Mouse (Mus musculus): Measurements from ENCODE around the gene Dync1i1. TPM values are rescaled to one million over a fixed set of nuclear protein-coding genes. Genes with fewer than 3 reads are reported as not detected.

The Dync1i1 gene
- total and polyA plus RNA-seq, 2 experiments from 2014 or later = 132 to 134 TPM

- Histone ChIP-seq H3K36me3 (ENCODE audit: insufficient read depth) (no peaks in the 10 kb centered on the region), H3K4me2 (ENCODE audit: low read depth) (no peak overlapping the region), H3K9me3 (ENCODE audit: low read length) (no peaks in the 10 kb centered on the region), H3K9ac (no peak overlapping the region), H3K4me1 (ENCODE audit: insufficient read depth) (no peaks in the 10 kb centered on the region), H3K4me3 (ENCODE audit: low read depth, low read length) (no peak overlapping the region), H3K27me3 (ENCODE audit: insufficient read depth, low read length) (no peaks in the 10 kb centered on the region), H3K27ac (ENCODE audit: low read depth, low read length) (no peak overlapping the region)
- peak; percentile 62 for ATAC-seq
- DNase-seq = peak; percentile 13
- WGBS = 73% methylated on average over 2 of the region's 2 CpGs
- TF ChIP-seq CTCF (IDR thresholded peaks at IDR 0.05; ENCODE audit: low read depth) = 0 out of 2 replicates have a peak, but pooled peaks have one; percentile 32
Measured at GRCm38 (mm10) chr6:5795314-5795713, 69.9 kb downstream of the Dync1i1 start.

- TF ChIP-seq CTCF (IDR thresholded peaks at IDR 0.05; ENCODE audit: low read depth) = peak; percentile 76
- Histone ChIP-seq H3K4me3 (ENCODE audit: low read depth, low read length) (no peak overlapping the region), H3K9me3 (ENCODE audit: low read length) (no peaks in the 10 kb centered on the region), H3K36me3 (ENCODE audit: insufficient read depth) (no peaks in the 10 kb centered on the region), H3K27ac (ENCODE audit: low read depth, low read length) (no peak overlapping the region), H3K4me1 (ENCODE audit: insufficient read depth) (no peaks in the 10 kb centered on the region), H3K4me2 (ENCODE audit: low read depth) (no peak overlapping the region), H3K27me3 (ENCODE audit: insufficient read depth, low read length) (no peaks in the 10 kb centered on the region), H3K9ac (no peak overlapping the region)
- DNase-seq = peak; percentile 79
- 50% methylated on average over 6 of the region's 6 CpGs for WGBS
- ATAC-seq = peak; percentile 80
Measured at GRCm38 (mm10) chr6:5802124-5802839, 76.8 kb downstream of the Dync1i1 start.

DNA sequence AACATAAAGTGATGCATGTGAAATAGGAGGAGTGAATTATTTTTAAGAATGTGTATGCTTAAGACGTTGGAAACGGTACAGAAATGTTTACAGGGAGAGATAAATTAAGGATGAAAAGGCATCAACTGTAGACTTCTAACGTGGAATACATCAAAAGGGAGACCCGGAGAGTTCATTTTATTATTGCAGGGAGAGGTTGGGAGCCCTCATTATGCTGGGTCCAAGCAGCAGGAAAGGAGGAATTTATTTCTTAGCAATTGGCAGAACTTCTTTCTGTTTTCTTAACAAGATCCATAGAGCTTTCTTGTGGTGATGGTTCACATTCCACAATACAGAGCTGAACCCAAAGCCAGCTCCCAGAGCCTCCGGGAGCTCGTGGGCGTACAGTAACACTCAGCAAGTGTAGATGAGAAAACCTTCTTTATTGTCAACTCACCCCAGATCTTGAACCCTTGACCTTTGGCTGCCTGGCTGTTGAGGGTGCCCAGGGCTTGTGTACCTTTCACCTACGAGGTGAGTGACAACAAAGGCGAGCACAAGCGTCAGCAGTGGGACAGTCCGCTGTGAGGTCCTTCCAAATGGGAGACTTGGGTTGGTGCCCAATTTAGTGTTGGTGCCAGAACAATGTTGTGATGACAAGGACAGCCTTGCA, 77.5 kb downstream of the Dync1i1 start:
- ATAC-seq (peak; percentile 40; the same call in 1 of the 2 replicates), DNase-seq (peak; percentile 10)
- TF ChIP-seq CTCF (IDR thresholded peaks at IDR 0.05; ENCODE audit: low read depth) = no peak
- Histone ChIP-seq H3K4me2 (ENCODE audit: low read depth) (no peak overlapping the region), H3K27ac (ENCODE audit: low read depth, low read length) (no peak overlapping the region), H3K9ac (no peak overlapping the region), H3K36me3 (ENCODE audit: insufficient read depth) (no peaks in the 10 kb centered on the region), H3K27me3 (ENCODE audit: insufficient read depth, low read length) (no peaks in the 10 kb centered on the region), H3K4me3 (ENCODE audit: low read depth, low read length) (no peak overlapping the region), H3K9me3 (ENCODE audit: low read length) (no peaks in the 10 kb centered on the region), H3K4me1 (ENCODE audit: insufficient read depth) (no peaks in the 10 kb centered on the region)
- 38% methylated on average over 11 of the region's 11 CpGs for WGBS

GRCm38 (mm10) chr6:5808008-5808421, 82.6 kb downstream of the Dync1i1 start:
- Histone ChIP-seq H3K9ac (no peak overlapping the region), H3K27me3 (ENCODE audit: insufficient read depth, low read length) (no peaks in the 10 kb centered on the region), H3K27ac (ENCODE audit: low read depth, low read length) (no peak overlapping the region), H3K36me3 (ENCODE audit: insufficient read depth) (no peaks in the 10 kb centered on the region), H3K4me3 (ENCODE audit: low read depth, low read length) (no peak overlapping the region), H3K4me2 (ENCODE audit: low read depth) (no peak overlapping the region), H3K9me3 (ENCODE audit: low read length) (no peaks in the 10 kb centered on the region), H3K4me1 (ENCODE audit: insufficient read depth) (no peaks in the 10 kb centered on the region)
- DNase-seq (no peak), ATAC-seq (no peak)
- 68% methylated on average over 3 of the region's 3 CpGs for WGBS
- TF ChIP-seq CTCF (IDR thresholded peaks at IDR 0.05; ENCODE audit: low read depth) = no peak

DNA sequence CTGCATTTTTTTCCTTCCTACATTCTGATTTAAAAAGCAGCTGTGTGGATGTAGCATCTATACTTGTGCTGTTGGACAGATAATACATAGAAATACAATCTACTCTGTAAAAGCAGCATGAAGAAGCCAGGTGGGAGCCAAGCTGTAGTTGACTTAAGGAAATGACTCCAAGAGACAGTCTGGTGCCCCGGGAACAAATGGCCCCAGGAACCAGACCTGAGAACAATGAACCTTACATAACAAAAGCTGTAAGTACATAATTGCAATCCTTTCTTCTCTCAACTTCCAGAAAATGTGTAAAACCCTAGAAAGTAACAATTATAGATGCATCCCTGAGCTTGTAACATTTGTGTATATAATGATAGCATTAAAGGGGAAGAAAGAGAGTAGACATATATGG, 86.6 kb downstream of the Dync1i1 start:
- 38% methylated on average over 1 of the region's 1 CpGs for WGBS
- no peak for TF ChIP-seq CTCF (IDR thresholded peaks at IDR 0.05; ENCODE audit: low read depth)
- no peaks in the 10 kb centered on the region for H3K27me3 ChIP-seq (ENCODE audit: insufficient read depth, low read length)
- no peak overlapping the region for H3K4me3 ChIP-seq (ENCODE audit: low read depth, low read length)
- no peaks in the 10 kb centered on the region for H3K4me1 ChIP-seq (ENCODE audit: insufficient read depth)
- ATAC-seq = no peak
- no peak overlapping the region for H3K9ac ChIP-seq
- no peak overlapping the region for H3K4me2 ChIP-seq (ENCODE audit: low read depth)
- H3K9me3 ChIP-seq (ENCODE audit: low read length) = no peaks in the 10 kb centered on the region
- no peak for DNase-seq
- H3K36me3 ChIP-seq (ENCODE audit: insufficient read depth) = no peaks in the 10 kb centered on the region
- H3K27ac ChIP-seq (ENCODE audit: low read depth, low read length) = no peak overlapping the region

- ATAC-seq = no peak
- H3K4me2 ChIP-seq (ENCODE audit: low read depth) = no peak overlapping the region
- no peak overlapping the region for H3K27ac ChIP-seq (ENCODE audit: low read depth, low read length)
- H3K27me3 ChIP-seq (ENCODE audit: insufficient read depth, low read length) = no peaks in the 10 kb centered on the region
- no peaks in the 10 kb centered on the region for H3K36me3 ChIP-seq (ENCODE audit: insufficient read depth)
- TF ChIP-seq CTCF (IDR thresholded peaks at IDR 0.05; ENCODE audit: low read depth) = no peak
- no peak overlapping the region for H3K9ac ChIP-seq
- no peaks in the 10 kb centered on the region for H3K4me1 ChIP-seq (ENCODE audit: insufficient read depth)
- no peak overlapping the region for H3K4me3 ChIP-seq (ENCODE audit: low read depth, low read length)
- no peaks in the 10 kb centered on the region for H3K9me3 ChIP-seq (ENCODE audit: low read length)
- DNase-seq = no peak
- 89% methylated on average over 3 of the region's 3 CpGs for WGBS
Measured at GRCm38 (mm10) chr6:5819674-5820073, 94.2 kb downstream of the Dync1i1 start.

GRCm38 (mm10) chr6:5825461-5825860, 100.0 kb downstream of the Dync1i1 start:
- TF ChIP-seq CTCF (IDR thresholded peaks at IDR 0.05; ENCODE audit: low read depth) = no peak
- Histone ChIP-seq H3K9me3 (ENCODE audit: low read length) (no peaks in the 10 kb centered on the region), H3K9ac (no peak overlapping the region), H3K4me3 (ENCODE audit: low read depth, low read length) (no peak overlapping the region), H3K36me3 (ENCODE audit: insufficient read depth) (no peaks in the 10 kb centered on the region), H3K27ac (ENCODE audit: low read depth, low read length) (no peak overlapping the region), H3K4me1 (ENCODE audit: insufficient read depth) (0 out of 2 replicates have a peak, but pooled peaks cover 2% of the 10 kb centered on the region), H3K27me3 (ENCODE audit: insufficient read depth, low read length) (no peaks in the 10 kb centered on the region), H3K4me2 (ENCODE audit: low read depth) (no peak overlapping the region)
- 93% methylated on average over 3 of the region's 3 CpGs for WGBS
- ATAC-seq (no peak), DNase-seq (no peak)
